Mouse (Mus musculus): Measurements from ENCODE around the gene Hirip3.

GRCm38 (mm10) chr7:126833294-126833693 is 28.5 kb upstream of the Hirip3 start:
- TF ChIP-seq CTCF (conservative IDR thresholded peaks at IDR 0.05; ENCODE audit: low read length) (no peak), NANOG (IDR thresholded peaks at IDR 0.05; ENCODE audit: borderline replicate concordance, low read length) (no peak), POU5F1 (IDR thresholded peaks at IDR 0.05; ENCODE audit: borderline replicate concordance, low read length) (no peak)
